Mouse (Mus musculus): ENCODE measurements around the gene Dok7.
A peak's percentile ranks its signal among the peaks of the same experiment; 100 is the strongest.

DNA sequence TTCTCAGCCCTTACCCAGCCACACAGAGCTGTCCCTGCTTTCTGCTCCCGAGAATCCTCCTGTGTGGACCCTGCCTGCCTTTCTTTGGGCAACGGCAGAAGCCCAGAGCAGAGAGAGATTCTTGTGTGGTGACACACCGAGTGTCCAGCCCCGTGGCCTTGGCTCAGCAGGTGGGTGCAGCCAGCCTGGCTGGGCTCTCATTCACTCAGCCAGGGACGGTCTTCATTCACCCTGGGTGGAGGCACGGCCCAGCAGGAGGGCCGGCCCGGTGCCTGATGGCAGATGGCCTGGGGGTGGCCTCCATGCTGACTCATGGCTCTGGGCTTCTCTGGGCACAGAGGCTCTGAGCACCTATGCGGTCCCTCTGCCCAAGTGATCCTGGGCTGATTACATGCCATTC, 17.4 kb downstream of the Dok7 start:
- no peak for TF ChIP-seq CTCF (IDR thresholded peaks at IDR 0.05; ENCODE audit: control insufficient read depth, insufficient read depth, insufficient read length)
- no peak for TF ChIP-seq MAX (IDR thresholded peaks at IDR 0.05)
- TF ChIP-seq USF1 (IDR thresholded peaks at IDR 0.05; ENCODE audit: low read depth): no peak
- TF ChIP-seq MYOD1 (IDR thresholded peaks at IDR 0.05; ENCODE audit: control insufficient read depth, insufficient read length, low read depth): peak; percentile 50
- no peak for TF ChIP-seq MYOG (IDR thresholded peaks at IDR 0.05; ENCODE audit: control insufficient read depth, extremely low read depth, insufficient read length)
